Mouse (Mus musculus) Muller cell, postnatal 12 days (primary cell): ENCODE measurements around the gene Gria3.

Experiments used
- DNase-seq: peaks from one replicate; pipeline ENCODE4 v3.0.0-alpha.2; 2015; ENCODE audit errors: inconsistent ontology term

Gria3 gene

DNA sequence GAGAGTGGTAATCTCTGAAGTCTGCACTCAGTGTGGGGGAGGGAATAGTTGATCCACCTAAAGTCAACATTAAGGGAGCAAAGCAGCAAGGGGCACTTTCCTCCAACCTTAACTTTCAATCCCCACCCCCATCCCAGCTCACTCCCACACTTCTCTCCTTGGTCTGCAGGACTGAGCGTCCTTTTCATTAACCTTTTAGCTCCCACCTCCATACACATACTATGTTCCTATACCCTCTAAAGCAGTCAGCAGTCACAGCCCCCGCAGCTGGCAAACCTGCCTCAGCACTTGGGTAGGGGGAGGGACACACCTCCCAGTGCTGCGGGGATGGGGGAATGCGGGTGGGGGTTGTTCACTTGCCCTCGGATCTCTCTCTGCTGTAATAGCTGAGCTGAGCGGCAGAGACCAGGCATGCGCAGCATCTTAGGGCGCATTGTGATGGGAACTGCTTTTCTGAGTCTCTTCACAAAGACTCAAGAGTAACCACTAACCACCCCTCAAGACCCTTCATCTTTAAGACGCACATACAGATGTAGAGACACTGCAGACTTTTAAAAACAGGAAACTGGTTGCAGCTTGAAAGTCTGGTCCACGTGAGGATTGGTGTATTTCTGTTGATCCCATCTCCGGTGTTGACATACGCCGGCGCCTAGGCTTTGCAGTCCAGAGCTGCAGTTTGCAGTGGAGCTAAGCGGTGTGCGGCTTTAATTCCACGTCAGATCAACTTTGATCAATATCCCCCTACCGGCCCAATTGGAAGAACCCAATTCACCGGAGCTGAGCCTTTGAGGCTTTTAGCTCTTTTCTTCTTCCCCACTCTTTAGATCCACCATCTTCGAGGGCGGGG lies at the start of gene Gria3:
Gria3 (plus strand) TSS at position 797 of the 847 bp plus-strand sequence.
- peak; percentile 46 for DNase-seq

GRCm38 (mm10) chrX:41387086-41387485 lies 13.6 kb upstream of the Gria3 start:
- DNase-seq = peak; percentile 4

DNA sequence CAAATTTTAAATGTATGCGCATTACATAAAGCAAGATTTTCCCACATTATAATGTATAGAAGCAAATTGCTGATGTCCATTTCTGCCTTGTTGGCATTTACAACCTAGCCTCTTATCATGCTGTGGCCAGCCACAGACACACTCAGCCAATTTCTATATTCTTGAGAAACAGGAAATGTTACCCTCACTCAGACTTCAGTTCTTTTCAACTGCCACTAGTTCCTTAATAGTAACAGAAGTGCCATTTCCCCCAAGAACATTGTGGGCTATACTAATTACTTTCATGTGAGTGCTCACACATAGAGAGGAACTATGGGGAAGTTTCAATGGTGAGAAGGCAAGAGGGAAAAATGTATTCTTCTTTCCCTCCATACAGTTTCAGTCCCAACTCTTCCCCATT lies 11.6 kb upstream of the Gria3 start:
- DNase-seq = no peak

DNA sequence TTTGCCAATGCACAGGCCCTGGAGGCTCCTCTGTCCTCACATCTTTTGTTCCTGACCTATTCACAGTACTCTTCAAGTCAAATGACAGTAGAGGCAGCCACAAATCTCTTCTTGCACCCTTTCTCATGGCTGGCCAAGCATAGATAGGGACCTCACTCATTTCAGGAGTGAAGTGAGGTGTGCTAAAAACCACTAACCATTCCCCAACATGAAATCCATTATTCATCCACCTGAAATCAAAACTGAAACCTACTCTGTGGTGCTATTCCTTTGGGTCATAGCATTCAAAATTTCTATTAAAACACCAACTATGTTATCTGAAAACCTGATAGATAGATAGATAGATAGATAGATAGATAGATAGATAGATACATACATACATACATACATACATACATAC lies 2.2 kb upstream of the Gria3 start:
- DNase-seq = no peak

DNA sequence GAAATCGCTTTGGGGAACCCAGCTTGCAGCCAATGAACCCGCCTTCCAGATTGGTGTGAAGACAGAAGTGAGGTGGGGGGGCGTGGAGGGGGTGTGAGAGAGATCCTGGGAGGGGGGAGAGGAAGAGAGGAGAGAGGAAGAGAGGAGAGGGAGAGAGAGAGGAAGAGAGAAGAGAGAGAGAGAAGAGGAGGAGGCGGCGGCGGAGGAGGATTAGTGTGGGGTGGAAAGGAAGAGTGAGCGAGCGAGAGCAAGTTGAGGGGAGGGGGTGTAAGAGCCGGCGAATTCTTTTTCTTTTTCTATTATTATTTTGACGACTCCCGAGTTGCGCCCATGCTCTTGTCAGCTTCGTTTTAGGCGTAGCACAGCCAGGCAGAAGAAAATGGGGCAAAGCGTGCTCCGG lies 532 bp downstream of the Gria3 start:
- DNase-seq = peak; percentile 72

DNA sequence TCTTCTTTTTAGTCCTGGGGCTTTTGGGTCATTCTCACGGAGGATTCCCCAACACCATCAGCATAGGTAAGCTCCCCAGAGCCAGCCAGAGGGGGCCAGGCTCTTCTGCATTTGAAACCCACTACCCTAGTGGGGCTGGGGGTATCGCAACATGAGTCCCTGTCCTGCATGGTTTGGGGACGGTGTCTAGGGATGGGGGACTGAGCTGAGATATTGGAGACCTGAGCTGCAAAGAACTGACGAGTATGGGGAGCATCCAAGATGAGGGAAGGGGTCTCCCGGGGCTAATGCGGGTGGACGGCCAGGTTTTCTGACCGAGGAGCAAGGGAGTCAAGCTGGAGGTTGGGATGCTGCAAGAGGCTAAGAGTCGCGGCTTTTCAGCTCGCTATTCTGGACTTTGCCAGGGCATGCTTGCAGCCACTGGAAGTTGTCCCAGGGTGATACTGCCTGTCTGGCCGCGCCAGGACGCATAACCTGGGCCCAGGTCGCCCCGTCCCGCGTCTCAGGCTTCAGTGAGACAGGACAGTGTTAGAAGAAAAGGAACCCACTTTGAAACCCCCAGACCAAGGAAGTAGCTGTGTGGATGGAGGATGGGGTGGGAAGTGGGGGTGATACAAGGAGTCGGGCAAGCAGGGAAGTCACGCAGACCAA lies 1.1 kb downstream of the Gria3 start:
- DNase-seq = peak; percentile 43

DNA sequence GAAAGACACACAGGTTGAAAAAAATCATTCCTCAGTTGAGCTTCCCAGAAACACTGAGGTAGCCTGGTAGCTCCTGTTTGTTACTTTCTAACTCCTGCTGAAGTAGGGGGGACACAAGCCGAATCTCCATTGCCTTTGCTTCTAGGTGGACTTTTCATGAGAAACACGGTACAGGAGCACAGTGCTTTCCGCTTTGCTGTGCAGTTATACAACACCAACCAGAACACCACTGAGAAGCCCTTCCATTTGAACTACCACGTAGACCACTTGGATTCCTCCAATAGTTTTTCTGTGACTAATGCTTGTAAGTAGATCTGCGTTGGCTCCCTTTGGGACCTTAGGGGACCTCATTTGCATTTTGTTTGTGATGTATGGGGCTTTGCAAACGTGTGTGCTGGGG lies 2.0 kb downstream of the Gria3 start:
- peak; percentile 59 for DNase-seq

- DNase-seq = no peak
These were observed 5.6 kb downstream of the Gria3 start for GRCm38 (mm10) chrX:41406288-41406687.

DNA sequence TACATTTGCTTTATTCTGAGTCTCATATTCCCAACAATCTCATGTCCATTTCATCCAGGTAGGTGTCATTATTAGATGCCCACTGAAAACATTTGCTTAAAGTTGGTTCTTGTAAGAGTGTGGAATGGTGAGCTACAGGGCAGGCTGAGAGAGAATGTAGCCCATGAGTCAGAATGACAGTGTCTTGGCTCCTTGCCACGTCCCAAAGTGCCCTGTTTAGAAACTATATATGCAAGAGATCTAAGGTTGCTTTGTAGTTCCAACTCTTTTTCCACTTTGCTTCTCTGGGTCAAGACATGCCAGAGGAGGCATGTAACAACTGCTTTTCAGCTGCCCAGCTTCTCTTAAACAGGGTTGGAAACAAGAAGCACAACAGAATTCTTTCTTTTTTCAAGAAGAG lies 9.1 kb downstream of the Gria3 start:
- peak; percentile 37 for DNase-seq

DNA sequence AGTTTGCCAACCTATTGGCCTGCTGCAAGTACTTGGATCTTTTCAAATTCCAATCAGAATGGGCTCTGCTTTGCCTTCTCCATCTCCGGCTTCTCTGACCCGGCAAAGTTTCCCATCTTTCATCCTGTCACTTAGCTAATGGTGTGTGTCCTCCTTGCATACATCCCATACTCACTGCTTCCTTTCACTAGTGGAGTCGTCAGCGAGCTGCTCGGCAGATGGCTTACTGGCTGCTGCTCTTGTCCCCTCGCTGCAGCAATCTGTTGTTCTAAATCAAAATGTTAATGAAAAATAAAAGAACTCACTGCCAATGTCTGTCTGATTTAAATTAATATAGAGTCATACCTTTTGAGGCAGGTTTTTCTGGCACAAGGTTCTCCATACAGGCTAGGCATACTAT lies 25.0 kb downstream of the Gria3 start:
- DNase-seq = no peak

- no peak for DNase-seq
These were observed 27.4 kb downstream of the Gria3 start for GRCm38 (mm10) chrX:41428011-41428410.

GRCm38 (mm10) chrX:41435541-41435940 lies 34.9 kb downstream of the Gria3 start:
- DNase-seq = no peak

GRCm38 (mm10) chrX:41438841-41439240 lies 38.2 kb downstream of the Gria3 start:
- DNase-seq = no peak

- DNase-seq = no peak
These were observed 48.2 kb downstream of the Gria3 start for GRCm38 (mm10) chrX:41448876-41449275.

GRCm38 (mm10) chrX:41477486-41477885 lies 76.8 kb downstream of the Gria3 start:
- peak; percentile 60 for DNase-seq

DNA sequence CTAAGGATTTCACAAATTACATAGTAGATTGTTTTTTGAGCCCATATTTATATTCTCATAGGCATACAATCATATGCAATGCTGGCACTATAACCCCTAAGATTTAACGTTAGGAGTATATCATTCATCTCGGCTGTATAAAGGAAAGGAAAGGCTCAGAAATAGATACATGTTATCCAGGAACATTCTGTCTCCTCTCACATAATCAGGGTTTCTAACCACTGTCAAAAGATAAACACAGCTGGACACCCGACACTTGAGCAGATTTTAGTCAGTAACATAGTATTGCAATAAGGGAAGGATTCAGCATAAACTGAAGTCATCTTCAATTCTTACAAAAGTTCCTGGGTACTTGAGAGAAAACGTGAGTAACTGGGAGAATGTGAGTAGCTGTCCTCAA lies 95.9 kb downstream of the Gria3 start:
- DNase-seq = no peak

DNA sequence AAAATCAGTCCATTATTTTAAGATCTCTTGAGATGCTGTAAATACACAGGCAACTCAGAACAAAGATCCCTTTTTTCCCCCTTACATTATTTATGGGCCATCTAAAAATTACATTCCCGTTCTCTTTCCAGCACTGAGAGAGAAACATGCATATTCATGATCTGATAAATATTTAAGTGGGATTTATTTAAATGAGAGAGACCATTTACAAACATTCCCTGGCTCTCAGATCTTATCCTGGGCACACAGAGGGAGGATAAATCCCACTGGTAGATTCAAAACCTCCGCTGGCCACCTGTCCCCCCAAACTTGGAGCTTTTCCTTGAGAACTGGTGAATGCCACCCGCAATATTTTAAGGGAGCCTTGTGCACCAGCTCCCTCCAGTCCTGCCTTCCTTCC lies 104.7 kb downstream of the Gria3 start:
- no peak for DNase-seq

DNA sequence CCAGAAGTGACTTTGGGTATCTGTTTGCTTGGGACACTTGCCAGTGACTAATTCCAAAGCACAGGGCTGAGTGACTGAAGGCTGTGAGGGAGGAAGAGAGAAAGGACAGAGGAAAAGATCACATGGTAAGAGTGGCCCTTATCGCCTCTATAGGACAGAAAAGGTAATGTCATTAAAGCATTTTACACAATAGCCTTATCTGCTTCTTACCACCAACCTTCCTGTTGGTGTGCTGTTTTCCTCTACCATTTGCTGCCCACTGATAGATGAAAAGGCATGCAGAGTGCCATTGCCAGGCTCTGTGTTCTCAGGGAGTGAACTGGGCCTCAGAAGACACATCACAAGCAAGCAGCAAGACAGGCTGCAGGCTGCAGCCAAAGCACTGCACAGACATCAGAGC lies 107.3 kb downstream of the Gria3 start:
- DNase-seq = no peak

DNA sequence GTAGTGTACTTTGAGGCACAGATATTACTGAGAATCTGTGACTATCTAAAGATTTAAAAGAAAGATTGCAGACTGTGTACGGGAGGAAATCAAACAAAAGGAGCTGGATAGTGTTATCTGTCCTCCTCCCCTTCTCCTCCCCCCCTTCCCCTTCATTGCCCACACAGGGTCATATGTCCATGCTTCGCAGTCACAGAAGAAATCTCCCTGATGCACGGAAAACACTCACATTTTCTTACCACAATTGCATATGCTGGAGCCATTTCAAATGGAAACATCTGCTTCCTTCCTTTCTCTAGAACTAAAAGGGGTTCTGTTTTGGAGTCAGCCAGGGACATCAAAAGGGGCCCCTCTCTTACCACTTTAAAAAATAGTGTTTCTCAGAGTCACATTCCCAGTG lies 114.3 kb downstream of the Gria3 start:
- no peak for DNase-seq

GRCm38 (mm10) chrX:41532511-41532910 lies 131.9 kb downstream of the Gria3 start:
- DNase-seq = no peak

DNA sequence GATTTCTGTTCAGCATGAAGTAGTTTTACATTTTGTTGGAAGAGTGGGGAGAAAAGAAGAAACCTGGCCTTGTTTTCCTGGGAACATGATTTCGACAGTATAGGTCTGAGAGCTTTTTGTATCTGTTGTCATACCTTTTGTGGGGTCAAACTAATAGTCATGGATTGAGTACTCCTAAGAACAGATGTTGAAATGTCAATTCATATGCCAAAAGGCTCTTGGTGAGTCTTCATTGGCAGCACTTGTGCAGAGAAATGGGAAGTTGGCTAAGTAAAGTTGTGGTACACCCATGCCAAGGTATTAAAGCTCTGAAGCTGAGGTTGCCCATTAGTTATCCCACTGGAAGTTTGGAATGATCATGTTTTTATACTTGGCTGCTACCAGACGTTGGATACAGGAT lies 135.2 kb downstream of the Gria3 start:
- no peak for DNase-seq

GRCm38 (mm10) chrX:41562296-41563060 lies 161.8 kb downstream of the Gria3 start:
- no peak for DNase-seq

- DNase-seq = no peak
These were observed 164.2 kb downstream of the Gria3 start for GRCm38 (mm10) chrX:41564898-41565297.
